Mouse (Mus musculus) kidney, adult 2 months (tissue): ENCODE data around the gene Abcg4.

Source experiments
- CTCF ChIP-seq: fragments of 200-500 bp; conservative IDR thresholded peaks from 2 replicates; pipeline ENCODE4 v1.5.1; 2011; ENCODE audit warnings: low read depth, mild to moderate bottlenecking, control low read depth, low read length, moderate library complexity, mixed read lengths; ENCODE audit not compliant: insufficient read depth, insufficient read length
- POLR2A ChIP-seq: fragments of 200-500 bp; IDR thresholded peaks from one replicate; pipeline ENCODE4 v1.6.1; 2011; ENCODE audit warnings: low read depth, low read length, control low read depth

DNA sequence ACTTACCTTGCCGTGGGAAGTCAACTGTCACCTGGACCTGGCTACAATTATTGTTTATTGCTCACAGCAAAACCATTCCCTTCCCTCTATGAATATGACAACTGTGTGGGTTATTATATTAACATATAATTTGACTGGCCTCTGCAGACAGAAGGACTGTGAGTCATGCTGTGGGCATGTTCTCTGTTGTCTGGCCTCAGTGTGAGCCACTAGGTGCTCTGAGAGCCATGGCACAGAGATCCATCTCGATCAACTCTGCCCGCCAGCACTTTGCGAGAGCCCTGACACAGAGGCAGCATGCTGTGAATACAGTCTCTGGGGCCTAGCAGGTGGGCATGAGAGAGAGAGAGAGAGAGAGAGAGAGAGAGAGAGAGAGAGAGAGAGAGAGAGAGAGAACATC lies 18.4 kb downstream of the Abcg4 start:
- TF ChIP-seq CTCF (no peak), POLR2A (no peak)
